Mouse (Mus musculus) lung, embryonic 16.5 days (tissue): Measurements from ENCODE around the gene Msh5. TPM values are rescaled to one million over a fixed set of nuclear protein-coding genes. Genes with fewer than 3 reads are reported as not detected.
"Not testable (repeated sequence)": the region's sequence is repeated elsewhere in the genome, so short reads cannot be mapped to it uniquely, and the experiment has no call there.

ENCODE experiments used
- ATAC-seq: fragments of 200-750 bp; cut with Nextera tagmentation; 2 replicates; pipeline ENCODE4 v1.8.0; 2017; ENCODE audit warnings: low read depth, mild to moderate bottlenecking, moderate library complexity
- H3K27ac ChIP-seq: fragments of 300-500 bp; sonication (generic); 2 replicates; pipeline ENCODE4 v1.5.1; 2014; ENCODE audit warnings: mild to moderate bottlenecking, control low read depth, low read length
- H3K27me3 ChIP-seq: fragments of 300-500 bp; sonication (generic); 2 replicates; pipeline ENCODE4 v1.6.1; 2014; ENCODE audit warnings: low read depth, low read length, mixed read lengths; ENCODE audit not compliant: control insufficient read depth, insufficient read depth
- H3K36me3 ChIP-seq: fragments of 300-500 bp; sonication (generic); 2 replicates; pipeline ENCODE4 v1.6.1; 2014; ENCODE audit warnings: low read length; ENCODE audit not compliant: control insufficient read depth, insufficient read depth
- H3K4me1 ChIP-seq: fragments of 300-500 bp; sonication (generic); replicated peaks from 2 replicates; pipeline ENCODE4 v1.6.1; 2014; ENCODE audit warnings: low read length, mixed read lengths; ENCODE audit not compliant: control insufficient read depth, insufficient read depth
- H3K4me2 ChIP-seq: fragments of 300-500 bp; sonication (generic); 2 replicates; pipeline ENCODE4 v1.6.1; 2014; ENCODE audit warnings: low read depth, low read length, control low read depth
- H3K4me3 ChIP-seq: fragments of 300-500 bp; sonication (generic); 2 replicates; pipeline ENCODE4 v1.5.1; 2014; ENCODE audit warnings: mild to moderate bottlenecking, low read length, control low read depth
- H3K9ac ChIP-seq: fragments of 300-500 bp; sonication (generic); 2 replicates; pipeline ENCODE4 v1.6.1; 2014; ENCODE audit warnings: low read length, control low read depth
- H3K9me3 ChIP-seq: fragments of 300-500 bp; sonication (generic); 2 replicates; pipeline ENCODE4 v1.6.1; 2016; ENCODE audit warnings: low read length; ENCODE audit not compliant: control insufficient read depth
- WGBS: fragments of 180-500 bp; shearing (Covaris S2); extraction: QIAGEN DNeasy Blood & Tissue Kit; methylation state at CpG from one replicate; pipeline ENCODE4 v1.1.7; 2014; 5-methylcytosine and 5-hydroxymethylcytosine counted together
- polyA plus RNA-seq: library from polyadenylated mRNA; unstranded; fragments of >200 nt; fragmentation: Nextera tagmentation; extraction: Ambion mirVana; gene quantifications from 2 replicates; pipeline ENCODE4 v1.2.1, GENCODE M21; 2015

Msh5 gene
- polyA plus RNA-seq, 1 experiment from 2014 or later, result 4.7 TPM

DNA sequence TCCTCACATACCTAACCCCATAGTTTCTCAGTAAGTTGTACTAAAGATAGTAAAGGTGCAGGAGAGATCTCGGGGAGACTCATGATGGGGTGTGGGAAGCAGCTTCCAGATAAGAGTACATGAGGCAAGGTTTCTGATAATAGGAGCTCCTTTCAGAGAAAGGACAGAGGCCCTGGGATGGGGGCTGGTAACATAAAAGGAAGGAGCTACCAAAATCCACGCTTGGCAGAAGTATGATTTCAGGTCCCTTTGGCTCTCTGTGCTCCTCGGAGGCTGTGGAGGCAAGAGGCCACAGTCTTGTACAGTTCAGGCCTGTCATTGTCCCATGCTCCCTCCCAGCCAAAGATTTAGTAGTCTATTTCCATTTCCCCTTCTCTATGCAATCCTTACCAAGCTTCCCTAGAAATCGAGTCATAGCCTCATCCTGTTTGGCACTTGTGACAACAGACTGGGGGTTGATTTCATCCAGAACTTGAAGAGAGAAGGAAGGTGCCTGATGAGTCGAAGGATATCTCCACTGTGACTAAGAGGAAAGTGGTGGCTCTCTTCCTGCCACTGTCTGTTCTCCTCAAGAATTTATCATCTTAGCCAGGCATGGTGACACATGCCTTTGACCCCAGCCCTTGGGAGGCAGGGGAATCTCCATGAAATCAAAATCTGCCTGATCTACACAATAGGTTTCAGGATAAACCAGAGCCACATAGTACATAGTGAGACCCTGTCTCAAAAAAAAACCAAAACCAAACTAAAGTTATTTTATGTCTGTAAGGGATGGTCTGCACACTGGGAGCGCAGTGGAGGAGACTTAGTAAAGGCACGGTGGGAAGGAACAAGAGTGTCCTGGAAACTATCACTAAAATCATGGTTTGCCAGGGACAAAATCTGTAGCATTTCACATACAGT is 1.4 kb downstream of the Msh5 start:
- Histone ChIP-seq H3K4me2 (peak overlapping the region; percentile 99), H3K27me3 (no peaks in the 10 kb centered on the region), H3K9me3 (no peaks in the 10 kb centered on the region), H3K36me3 (no peaks in the 10 kb centered on the region), H3K27ac (peak overlapping the region; percentile 99), H3K9ac (peak overlapping the region; percentile 97), H3K4me1 (peaks cover 37% of the 10 kb centered on the region), H3K4me3 (peak overlapping the region; percentile 72)
- 74% methylated on average over 7 of the region's 7 CpGs for WGBS
- no peak for ATAC-seq

DNA sequence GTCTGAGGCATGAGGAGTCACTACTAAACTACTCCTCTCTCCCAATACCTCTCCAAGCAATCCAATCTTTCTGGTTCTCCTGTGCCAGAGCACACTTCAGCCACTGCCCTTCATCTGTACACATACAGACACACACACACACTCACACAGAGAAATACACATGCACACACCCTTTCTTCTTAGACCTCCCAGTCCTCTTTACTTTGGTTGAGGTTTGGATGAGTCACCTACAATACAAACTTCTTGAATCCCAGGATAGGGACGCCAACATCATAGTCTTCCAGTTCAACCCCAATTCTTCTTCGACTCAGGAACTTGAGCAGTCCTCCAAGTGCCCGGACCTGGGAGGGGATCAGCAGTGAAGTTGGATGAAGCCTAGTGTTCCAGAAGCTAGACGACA is 2.8 kb downstream of the Msh5 start:
- ATAC-seq, result no peak
- peak overlapping the region; percentile 11 for H3K27ac ChIP-seq

DNA sequence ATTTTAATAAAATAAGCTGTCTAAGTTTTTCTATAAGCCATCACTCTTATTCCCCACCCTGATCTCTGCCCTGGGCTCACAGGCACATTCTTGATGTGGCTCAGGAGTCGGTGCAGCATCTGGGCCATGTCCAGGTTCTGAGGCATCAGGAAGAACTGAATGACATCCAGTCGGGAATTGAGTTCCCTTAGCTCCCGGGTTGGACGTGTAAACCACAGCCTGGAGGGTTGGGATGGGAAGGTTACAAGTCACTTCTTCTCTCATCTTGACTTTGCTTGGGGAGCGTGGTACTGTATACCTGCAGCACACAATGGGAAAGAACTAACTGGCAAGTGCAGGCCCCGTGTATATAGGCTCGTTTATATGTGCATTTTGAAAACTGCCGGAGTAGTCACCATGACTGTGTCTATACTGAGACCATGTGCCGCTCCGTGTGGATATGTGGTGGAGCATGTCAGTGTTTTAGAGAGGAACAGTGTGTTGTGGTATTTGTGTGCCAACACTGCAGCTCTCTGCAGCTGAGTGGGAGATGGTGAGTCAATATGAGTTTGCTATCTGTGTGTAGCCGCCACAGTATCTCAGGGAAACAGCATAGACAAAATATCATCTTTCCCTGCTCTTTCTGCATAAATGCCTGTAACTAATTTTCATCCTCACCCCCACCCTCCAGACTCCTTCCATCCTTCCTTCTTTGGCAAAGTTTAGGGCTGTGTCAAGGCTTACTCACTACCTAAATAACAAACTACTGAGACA is 7.2 kb downstream of the Msh5 start:
- no peak for ATAC-seq
- no peak overlapping the region for H3K4me2 ChIP-seq

More for the DNA sequence above, 2.8 kb downstream of the Msh5 start:
- Histone ChIP-seq H3K27me3 (no peaks in the 10 kb centered on the region), H3K4me3 (no peak overlapping the region), H3K4me2 (no peak overlapping the region), H3K4me1 (peaks cover 26% of the 10 kb centered on the region), H3K9me3 (no peaks in the 10 kb centered on the region), H3K36me3 (no peaks in the 10 kb centered on the region), H3K9ac (no peak overlapping the region)
- 67% methylated on average over 4 of the region's 4 CpGs for WGBS

DNA sequence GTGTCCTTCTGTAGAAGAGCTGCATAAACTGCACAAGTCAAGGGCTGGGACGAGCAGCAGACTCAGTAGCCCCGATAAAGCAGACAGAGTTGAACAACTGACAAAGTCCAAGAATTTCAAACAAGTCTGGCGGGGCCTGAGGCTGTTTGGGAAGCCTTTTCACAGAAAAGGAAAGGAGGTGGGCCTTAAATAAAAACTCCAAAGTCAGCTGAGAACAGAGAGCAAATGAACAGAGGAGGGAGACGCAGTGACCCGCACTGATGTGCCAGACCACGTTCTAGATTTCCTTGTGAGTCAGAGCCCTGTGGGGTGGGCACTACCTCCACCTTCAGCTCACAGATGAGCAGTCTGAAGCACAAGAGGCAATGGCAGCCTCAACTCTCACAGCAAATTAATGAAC is 11.6 kb downstream of the Msh5 start:
- Histone ChIP-seq H3K27ac (no peak overlapping the region), H3K4me1 (no peaks in the 10 kb centered on the region), H3K4me3 (no peak overlapping the region), H3K36me3 (no peaks in the 10 kb centered on the region), H3K9me3 (no peaks in the 10 kb centered on the region), H3K4me2 (no peak overlapping the region), H3K27me3 (no peaks in the 10 kb centered on the region), H3K9ac (no peak overlapping the region)
- ATAC-seq, result no peak
- WGBS, result 70% methylated on average over 6 of the region's 6 CpGs

More for the DNA sequence above, 7.2 kb downstream of the Msh5 start:
- WGBS, result 80% methylated on average over 11 of the region's 11 CpGs
- H3K4me1 ChIP-seq, result peaks cover 4% of the 10 kb centered on the region; the same call in 1 of the 2 replicates
- no peaks in the 10 kb centered on the region for H3K36me3 ChIP-seq
- H3K9ac ChIP-seq, result no peak overlapping the region
- no peaks in the 10 kb centered on the region for H3K9me3 ChIP-seq
- no peak overlapping the region for H3K27ac ChIP-seq
- no peaks in the 10 kb centered on the region for H3K27me3 ChIP-seq
- no peak overlapping the region for H3K4me3 ChIP-seq

DNA sequence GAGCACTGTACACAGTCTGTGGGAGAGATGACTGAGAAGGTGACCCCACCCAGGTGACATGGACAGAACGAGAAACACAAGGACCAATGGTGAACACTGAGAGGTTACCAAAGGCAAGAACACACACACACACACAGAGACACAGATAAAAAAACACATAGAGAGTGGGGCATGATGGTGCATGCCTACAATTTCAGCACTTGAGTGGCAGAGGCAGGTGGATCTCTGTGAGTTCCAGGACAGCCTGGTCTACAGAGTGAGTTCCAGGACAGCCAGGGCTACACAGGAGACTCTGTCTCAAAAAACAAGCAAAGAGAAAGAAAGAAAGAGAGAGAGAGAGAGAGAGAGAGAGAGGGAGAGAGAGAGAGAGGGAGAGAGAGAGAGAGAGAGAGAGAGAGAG is 12.8 kb downstream of the Msh5 start:
- ATAC-seq, H3K9ac ChIP-seq: not testable (repeated sequence)
- 53% methylated on average over 1 of the region's 1 CpGs for WGBS

DNA sequence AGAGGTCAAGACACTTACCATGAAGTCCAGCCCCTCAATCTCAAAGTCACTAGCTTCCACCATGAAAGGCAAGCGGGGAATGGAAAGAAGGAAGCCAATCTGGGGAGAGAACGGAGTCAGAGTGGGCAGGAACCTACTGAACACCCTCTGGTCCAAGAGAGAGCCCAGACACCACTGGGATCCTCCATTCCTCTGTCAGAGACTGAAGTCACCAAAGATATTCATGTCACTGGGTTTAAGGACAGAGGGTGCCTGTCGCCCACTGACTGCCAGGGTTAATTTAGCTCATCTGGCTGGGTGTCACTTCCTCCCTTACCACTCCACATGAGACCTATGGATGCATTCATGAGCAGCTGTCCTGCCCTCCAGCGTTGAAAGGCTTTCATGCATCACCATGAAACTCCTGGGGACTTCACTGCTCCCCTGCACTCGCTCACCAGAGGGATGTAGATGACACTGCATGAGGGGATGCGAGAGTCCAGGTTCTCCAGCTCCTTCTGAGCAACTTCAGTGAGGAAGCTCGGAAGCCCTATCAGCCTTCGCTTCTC is 14.1 kb downstream of the Msh5 start:
- 60% methylated on average over 8 of the region's 8 CpGs for WGBS
- no peak for ATAC-seq
- H3K9ac ChIP-seq, result no peak overlapping the region

More for the DNA sequence above, 12.8 kb downstream of the Msh5 start:
- not testable (repeated sequence) for H3K4me3 ChIP-seq, H3K36me3 ChIP-seq, H3K4me1 ChIP-seq, H3K4me2 ChIP-seq, H3K27ac ChIP-seq, H3K9me3 ChIP-seq, H3K27me3 ChIP-seq

DNA sequence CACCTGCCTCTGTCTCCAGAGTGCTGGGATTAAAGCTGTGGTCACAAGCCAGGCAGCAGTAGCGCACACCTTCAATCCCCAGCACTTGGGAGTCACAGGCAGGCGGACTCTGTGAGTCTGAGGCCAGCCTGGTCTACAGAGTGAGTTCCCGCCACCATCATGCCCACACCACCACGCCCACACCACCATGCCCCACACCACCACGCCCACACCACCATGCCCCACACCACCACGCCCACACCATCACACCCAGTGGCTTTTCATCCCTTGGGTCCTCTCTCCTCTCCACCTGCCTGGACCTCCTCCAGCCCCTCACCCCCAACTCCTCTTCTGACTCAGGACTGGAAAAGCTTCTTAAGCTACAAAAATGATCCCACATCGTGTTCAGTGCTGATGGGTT is 14.7 kb downstream of the Msh5 start:
- Histone ChIP-seq H3K27ac (no peak overlapping the region), H3K4me1 (peaks cover 3% of the 10 kb centered on the region), H3K4me3 (no peak overlapping the region), H3K9me3 (no peaks in the 10 kb centered on the region), H3K36me3 (no peaks in the 10 kb centered on the region), H3K4me2 (no peak overlapping the region), H3K27me3 (no peaks in the 10 kb centered on the region), H3K9ac (no peak overlapping the region)
- no peak for ATAC-seq
- 74% methylated on average over 7 of the region's 7 CpGs for WGBS

More for the DNA sequence above, 14.1 kb downstream of the Msh5 start:
- no peaks in the 10 kb centered on the region for H3K27me3 ChIP-seq
- no peak overlapping the region for H3K27ac ChIP-seq
- no peak overlapping the region for H3K4me3 ChIP-seq
- H3K36me3 ChIP-seq, result no peaks in the 10 kb centered on the region
- H3K4me2 ChIP-seq, result no peak overlapping the region
- no peaks in the 10 kb centered on the region for H3K9me3 ChIP-seq
- H3K4me1 ChIP-seq, result peaks cover under 1% of the 10 kb centered on the region

GRCm38 (mm10) chr17:35031272-35031671 is 15.3 kb downstream of the Msh5 start:
- 86% methylated on average over 11 of the region's 11 CpGs for WGBS
- H3K4me1 ChIP-seq, result peaks cover 3% of the 10 kb centered on the region
- H3K4me3 ChIP-seq, result no peak overlapping the region
- H3K9me3 ChIP-seq, result no peaks in the 10 kb centered on the region
- no peak overlapping the region for H3K9ac ChIP-seq
- no peak overlapping the region for H3K4me2 ChIP-seq
- no peaks in the 10 kb centered on the region for H3K36me3 ChIP-seq
- no peak overlapping the region for H3K27ac ChIP-seq
- no peaks in the 10 kb centered on the region for H3K27me3 ChIP-seq
- ATAC-seq, result no peak
